Mouse (Mus musculus) cerebellum, adult 18-20 months (tissue): ENCODE measurements at regions not wholly inside any gene's neighbourhood (a gene's known extent, or its start where the extent isn't known, plus 50 kb on each side); places are given as distances from the start of the nearest gene placed in this dataset.
"Not testable (repeated sequence)": the region's sequence is repeated elsewhere in the genome, so short reads cannot be mapped to it uniquely, and the experiment has no call there.

ENCODE experiments used
- DNase-seq, 2 experiments: peaks; one replicate each; pipeline ENCODE4 v3.0.0; 2021

GRCm38 (mm10) chr4:7913191-7913590 lies 325.6 kb downstream of the Car8 start:
- no peak for DNase-seq

DNA sequence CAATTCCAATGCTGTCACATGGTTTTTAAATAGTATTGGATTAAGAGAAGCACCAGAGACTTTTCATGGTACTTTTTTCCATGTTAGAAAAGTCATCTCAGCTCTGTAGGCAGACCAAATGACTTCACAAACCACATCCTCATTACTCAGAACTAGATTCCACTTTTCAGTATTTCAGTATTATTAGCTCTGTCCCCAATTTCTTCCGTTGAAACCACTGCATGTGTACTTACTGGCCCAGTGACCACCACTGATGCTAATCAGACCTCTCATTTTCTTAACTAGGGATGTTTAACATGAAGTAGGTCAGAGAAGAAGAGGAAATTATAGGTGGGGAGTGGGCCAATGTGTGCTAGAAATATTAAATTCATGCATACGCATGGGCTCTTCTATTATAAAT lies 326.2 kb downstream of the Car8 start:
- DNase-seq, result no peak

GRCm38 (mm10) chr4:7903130-7903529 lies 335.7 kb downstream of the Car8 start:
- DNase-seq, result no peak

GRCm38 (mm10) chr4:7894914-7895313 lies 343.9 kb downstream of the Car8 start:
- DNase-seq, result no peak

DNA sequence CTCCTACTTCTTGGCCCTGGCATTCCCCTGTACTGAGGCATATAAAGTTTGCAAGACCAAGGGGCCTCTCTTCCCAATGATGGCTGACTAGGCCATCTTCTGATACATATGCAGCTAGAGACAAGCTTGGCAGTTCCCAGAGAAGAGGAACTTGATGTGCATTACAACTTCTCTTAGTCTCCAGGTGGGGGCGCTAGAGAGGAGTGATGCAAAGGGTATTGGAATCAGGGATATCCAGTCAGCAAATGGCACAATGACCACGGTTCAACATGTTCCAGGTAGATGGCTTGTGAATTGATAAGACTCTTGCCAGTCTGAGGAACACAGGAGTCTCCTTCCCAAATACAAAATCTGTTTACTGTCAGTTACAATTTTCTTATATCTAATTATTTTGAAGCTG lies 347.7 kb downstream of the Car8 start:
- DNase-seq, result no peak

GRCm38 (mm10) chr4:7854518-7854917 lies 384.3 kb downstream of the Car8 start:
- no peak for DNase-seq

GRCm38 (mm10) chr4:7853121-7853782 lies 385.6 kb downstream of the Car8 start:
- DNase-seq, result peak in 1 of 2 experiments; percentile 1

DNA sequence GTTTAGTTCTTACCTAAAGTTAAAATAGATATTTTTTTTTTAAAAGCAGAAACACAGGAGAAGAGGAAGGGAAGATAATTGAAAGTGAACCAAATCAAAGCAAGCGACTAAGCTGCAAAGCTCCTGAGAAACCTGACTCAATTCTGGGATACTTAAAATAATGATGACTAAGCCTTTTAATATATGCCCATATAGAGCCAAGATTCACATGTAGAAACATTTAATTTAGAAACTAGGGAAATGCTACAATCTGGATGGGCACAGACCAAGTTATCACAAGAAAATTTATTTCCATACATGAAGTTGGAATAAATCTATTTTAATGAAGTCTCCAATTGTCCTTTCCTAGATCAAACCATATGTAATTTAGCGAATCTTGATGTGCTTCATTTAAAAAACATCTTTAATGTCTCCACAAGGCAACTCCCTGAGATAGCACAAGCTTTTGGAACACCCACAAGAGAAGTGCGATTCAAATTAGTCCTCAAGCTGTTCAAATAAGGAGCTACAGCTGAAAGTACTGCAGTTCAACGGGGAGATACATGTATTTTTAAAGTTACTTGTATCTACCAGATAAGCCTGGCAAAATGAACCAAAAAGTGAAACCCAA lies 386.7 kb downstream of the Car8 start:
- no peak for DNase-seq

DNA sequence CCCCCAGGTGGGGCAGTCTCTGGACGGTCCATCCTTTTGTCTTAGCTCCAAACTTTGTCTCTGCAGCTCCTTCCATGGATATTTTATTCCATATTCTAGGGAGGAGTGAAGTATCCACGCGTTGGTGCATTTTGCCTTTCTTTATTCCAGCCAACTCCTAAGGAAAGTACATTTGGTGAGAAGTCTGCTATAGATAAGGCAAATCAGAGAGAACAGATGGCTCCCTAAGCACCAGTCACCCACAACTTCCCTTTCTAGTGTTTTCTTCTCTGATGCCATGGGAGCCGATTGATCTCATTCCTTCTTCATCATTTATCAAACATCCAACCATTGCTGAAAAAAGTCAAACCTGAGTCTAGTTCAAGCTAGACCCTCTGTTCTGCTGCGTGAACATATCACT lies 391.4 kb downstream of the Car8 start:
- no peak for DNase-seq

- DNase-seq, result no peak
These were observed 409.7 kb downstream of the Car8 start for GRCm38 (mm10) chr4:7829126-7829525.

GRCm38 (mm10) chr4:7819847-7820246 lies 419.0 kb downstream of the Car8 start:
- DNase-seq, result no peak

DNA sequence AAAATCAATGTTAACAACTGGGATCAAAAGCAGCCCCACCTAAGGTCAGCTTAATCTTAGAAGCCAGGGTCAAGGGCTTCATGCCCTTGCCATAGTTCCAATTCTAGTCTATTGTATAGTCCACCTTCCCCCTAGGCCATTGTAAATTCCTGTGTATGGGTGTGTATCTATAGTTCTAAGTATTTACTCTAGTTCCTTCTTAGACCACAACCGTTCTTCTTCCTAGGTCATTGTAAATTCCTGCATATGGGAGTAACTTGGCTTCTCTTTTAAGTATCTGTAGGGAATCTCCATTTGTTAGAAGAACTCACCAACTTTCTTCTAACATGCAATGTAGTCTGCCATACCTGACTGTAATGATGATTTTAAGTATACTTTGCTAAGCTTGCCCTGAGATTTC lies 461.1 kb downstream of the Car8 start:
- not testable (repeated sequence) for DNase-seq

DNA sequence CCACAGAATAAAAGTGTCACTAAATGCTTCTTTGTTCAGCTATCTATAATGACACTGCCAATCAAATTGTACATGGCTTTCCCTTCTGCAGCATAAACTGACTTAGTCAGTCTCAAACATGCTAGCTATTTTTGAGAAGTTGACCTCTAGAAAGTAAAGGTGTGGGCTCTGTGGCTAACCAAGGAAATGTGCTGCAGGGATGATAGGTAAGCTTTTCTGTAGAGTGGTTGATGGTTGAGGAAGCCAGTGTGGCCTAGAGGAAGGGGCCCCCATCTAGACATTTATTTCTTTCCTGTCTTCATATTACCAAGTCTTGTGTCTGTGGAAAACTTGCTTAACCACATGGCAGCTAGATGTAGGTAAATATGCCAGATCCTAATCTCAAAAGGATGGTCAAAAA lies 483.4 kb downstream of the Car8 start:
- DNase-seq, result no peak

- DNase-seq, result no peak
These were observed 484.9 kb downstream of the Car8 start for GRCm38 (mm10) chr4:7753931-7754330.

GRCm38 (mm10) chr4:7751208-7751607 lies 487.6 kb downstream of the Car8 start:
- DNase-seq, result no peak

DNA sequence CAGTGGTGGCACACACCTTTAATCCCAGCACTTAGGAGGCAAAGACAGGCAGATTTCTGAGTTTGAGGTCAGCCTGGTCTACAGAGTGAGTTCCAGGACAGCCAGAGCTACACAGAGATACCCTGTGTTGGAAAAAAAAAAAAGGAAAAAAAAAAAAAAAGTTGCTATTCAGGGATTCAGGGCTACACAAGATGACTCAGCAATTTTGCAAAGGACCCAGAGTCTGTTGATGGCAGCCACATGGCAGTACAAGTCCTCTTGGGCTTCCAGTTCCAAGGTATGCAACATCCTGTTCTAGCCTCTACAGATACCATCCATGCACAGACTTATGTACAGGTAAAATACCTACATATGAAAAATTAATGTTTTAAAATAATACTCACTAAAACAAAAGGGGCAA lies 515.9 kb downstream of the Car8 start:
- no peak for DNase-seq

DNA sequence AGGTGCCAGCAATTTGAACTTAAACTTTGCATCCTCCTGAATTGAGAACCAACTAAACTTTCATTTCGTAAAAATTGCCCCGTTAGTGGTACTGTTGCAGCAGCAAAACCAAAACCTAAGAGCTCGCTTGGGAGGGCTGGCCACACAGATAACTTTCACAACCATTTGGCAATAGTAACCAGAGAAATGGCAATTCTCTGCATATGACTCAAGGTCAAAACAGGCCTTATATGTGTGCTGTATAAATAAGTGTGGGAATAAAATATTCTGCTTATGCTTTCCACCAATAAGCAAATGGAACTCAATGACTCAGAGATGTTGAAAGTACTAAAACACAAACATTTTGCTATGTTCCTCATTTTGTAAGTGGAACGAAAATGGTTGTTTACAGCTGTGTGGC lies 550.3 kb downstream of the Car8 start:
- no peak for DNase-seq

DNA sequence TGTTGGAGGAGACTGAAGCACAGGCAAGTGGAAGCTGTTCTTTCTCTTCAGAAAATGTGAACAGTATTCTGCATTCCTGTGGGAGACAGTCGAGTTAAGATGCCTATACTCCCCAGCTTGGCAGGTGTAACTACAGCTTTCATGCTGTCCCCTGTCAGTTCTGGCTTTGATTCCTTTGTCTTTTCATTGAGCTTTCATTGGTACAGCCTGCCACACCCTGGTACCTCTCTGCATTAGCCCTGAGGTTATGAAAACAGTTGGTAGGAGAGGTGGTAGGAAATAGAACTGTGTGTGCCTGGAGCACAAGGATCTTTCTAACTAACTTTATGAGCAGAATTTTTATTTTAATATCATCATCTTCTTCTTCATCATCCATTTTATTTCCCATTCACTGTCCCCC lies 551.6 kb downstream of the Car8 start:
- no peak for DNase-seq

DNA sequence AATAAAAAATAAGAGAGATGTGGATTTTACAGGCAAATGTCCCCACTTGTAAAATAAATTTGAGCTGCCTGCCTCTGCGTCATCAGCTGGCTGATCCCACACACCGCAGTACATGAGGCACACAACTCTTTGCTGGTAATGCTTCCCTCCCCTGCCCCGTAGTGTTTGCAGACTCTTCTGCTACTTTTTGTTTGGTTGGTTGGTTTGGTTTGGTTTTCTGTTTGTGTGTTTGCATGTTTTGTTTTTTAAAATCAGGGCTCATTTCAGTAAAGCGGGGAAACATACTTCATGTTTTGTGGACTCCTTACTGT lies 568.1 kb downstream of the Car8 start:
- no peak for DNase-seq

DNA sequence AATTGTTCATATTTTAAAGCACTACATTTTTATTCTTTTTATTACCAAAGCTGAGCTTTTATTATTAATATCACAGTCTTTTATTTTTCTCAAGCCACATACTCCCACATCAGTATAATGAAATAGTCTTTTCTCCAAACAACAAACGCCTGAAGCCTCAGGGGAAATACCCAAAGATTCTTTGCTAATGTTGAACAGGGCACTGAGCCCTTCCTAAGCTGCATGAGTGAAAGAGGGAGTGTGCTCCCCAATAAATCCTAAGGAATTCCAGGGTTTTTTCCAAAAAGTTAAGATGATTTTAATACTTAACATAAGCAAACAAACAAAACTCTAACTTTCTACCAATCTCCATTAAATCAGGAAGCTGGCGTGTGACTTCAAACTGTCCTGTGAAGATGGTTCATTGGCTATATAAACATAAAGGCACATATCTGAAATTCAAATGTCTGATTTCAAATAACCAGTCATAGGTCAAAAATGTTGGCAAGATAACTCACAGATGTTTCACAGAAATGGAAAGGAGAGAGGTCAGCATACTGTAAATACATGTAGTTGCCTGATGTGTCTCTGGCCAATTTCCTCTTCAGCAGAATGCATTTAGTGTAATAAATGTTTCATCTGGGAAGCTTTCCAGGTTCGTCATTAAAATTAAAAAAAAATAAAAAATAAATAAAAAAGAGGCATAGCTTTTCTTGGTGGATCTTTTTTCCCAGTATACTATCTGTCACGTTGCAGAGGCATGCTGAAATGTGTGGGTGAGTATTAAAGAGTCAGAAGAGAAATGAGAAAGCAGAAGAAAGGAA lies 568.6 kb downstream of the Car8 start:
- DNase-seq, result no peak

- no peak for DNase-seq
These were observed 571.8 kb downstream of the Car8 start for GRCm38 (mm10) chr4:7666935-7667594.

DNA sequence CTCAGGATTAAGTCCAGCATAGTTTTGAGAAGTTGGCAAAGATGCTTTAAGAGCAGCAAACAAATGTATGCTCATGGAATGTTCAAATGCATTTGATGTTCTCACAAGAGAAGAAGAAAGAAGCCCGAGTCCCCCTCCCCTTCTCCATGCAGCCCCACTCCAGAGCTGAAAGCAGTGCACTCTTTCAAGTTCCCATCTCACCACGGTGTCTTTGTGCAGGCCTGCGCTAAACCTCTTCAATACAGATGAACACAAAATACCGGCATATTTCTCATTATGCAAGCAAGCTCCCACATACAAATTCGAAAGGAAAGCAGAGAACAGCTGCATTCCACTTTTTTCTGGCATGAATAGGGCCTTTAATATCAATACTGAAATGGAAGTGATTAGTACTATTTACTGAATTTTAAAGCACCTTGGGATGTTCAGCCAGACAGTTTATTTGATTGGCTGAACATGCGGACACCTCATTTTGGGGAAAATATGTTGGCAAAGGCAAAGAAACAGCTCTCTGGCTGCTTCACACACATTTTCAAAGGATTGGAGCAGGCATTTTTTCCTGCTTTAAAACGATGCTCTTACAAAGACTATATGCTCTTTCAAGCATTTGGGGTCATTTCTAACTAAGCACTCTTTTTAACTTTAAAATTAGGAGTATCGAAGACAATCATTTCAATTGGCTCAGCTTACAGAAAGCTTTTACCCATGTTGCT lies 595.8 kb downstream of the Car8 start:
- no peak for DNase-seq
